Mouse (Mus musculus) liver, postnatal 0 days (tissue): ENCODE measurements around the gene Surf2. TPM values are rescaled to one million over a fixed set of nuclear protein-coding genes. Genes with fewer than 3 reads are reported as not detected.
"Not testable (repeated sequence)": the region's sequence is repeated elsewhere in the genome, so short reads cannot be mapped to it uniquely, and the experiment has no call there.

Source experiments
- ATAC-seq: fragments of 200-750 bp; cut with Nextera tagmentation; 2 replicates; pipeline ENCODE4 v1.8.0; 2017; ENCODE audit warnings: mild to moderate bottlenecking, moderate library complexity
- DNase-seq: peaks from one replicate; pipeline ENCODE4 v3.0.0-alpha.2; 2016
- H3K27ac ChIP-seq: fragments of 300-500 bp; sonication (generic); 2 replicates; pipeline ENCODE4 v1.5.1; 2014; ENCODE audit warnings: antibody characterized with exemption, moderate library complexity, mild to moderate bottlenecking, low read depth
- H3K27me3 ChIP-seq: fragments of 300-500 bp; sonication (generic); 2 replicates; pipeline ENCODE4 v1.6.1; 2014; ENCODE audit warnings: low read length, control low read depth, mixed read lengths; ENCODE audit not compliant: insufficient read depth
- H3K36me3 ChIP-seq: fragments of 300-500 bp; sonication (generic); replicated peaks from 2 replicates; pipeline ENCODE4 v1.6.1; 2014; ENCODE audit warnings: mild to moderate bottlenecking, control low read depth, low read length, moderate library complexity, mixed read lengths; ENCODE audit not compliant: insufficient read depth
- H3K4me1 ChIP-seq: fragments of 300-500 bp; sonication (generic); 2 replicates; pipeline ENCODE4 v1.6.1; 2014; ENCODE audit warnings: antibody characterized with exemption, mild to moderate bottlenecking, control low read depth; ENCODE audit not compliant: insufficient read depth
- H3K4me2 ChIP-seq: fragments of 300-500 bp; sonication (generic); 2 replicates; pipeline ENCODE4 v1.6.1; 2014; ENCODE audit warnings: low read depth, mild to moderate bottlenecking, low read length, moderate library complexity, mixed read lengths
- H3K4me3 ChIP-seq: fragments of 300-500 bp; sonication (generic); 2 replicates; pipeline ENCODE4 v1.5.1; 2014; ENCODE audit warnings: low read depth, low read length
- H3K9ac ChIP-seq: fragments of 300-500 bp; sonication (generic); replicated peaks from 2 replicates; pipeline ENCODE4 v1.6.1; 2014; ENCODE audit warnings: mild to moderate bottlenecking, moderate library complexity
- H3K9me3 ChIP-seq: fragments of 300-500 bp; sonication (generic); 2 replicates; pipeline ENCODE4 v1.6.1; 2016; ENCODE audit warnings: mild to moderate bottlenecking, control low read depth, low read length, mixed read lengths
- CTCF ChIP-seq: sonication (generic); IDR thresholded peaks from 2 replicates; pipeline ENCODE4 v1.5.1; 2016; ENCODE audit warnings: antibody characterized with exemption, low read depth
- EP300 ChIP-seq: IDR thresholded peaks from 2 replicates; pipeline ENCODE4 v1.6.1; 2016; ENCODE audit warnings: antibody characterized with exemption, low read depth, mild to moderate bottlenecking
- WGBS: fragments of 180-500 bp; shearing (Covaris S2); extraction: QIAGEN DNeasy Blood & Tissue Kit; methylation state at CpG from one replicate; pipeline ENCODE4 v1.1.7; 2014; ENCODE audit not compliant: insufficient replicate concordance; 5-methylcytosine and 5-hydroxymethylcytosine counted together
- polyA plus RNA-seq: library from polyadenylated mRNA; unstranded; fragments of >200 nt; fragmentation: Nextera tagmentation; extraction: Ambion mirVana; gene quantifications from 2 replicates; pipeline ENCODE4 v1.2.1, GENCODE M21; 2015

The Surf2 gene
- polyA plus RNA-seq, result 14.6 and 15.3 TPM in 2 replicates

DNA sequence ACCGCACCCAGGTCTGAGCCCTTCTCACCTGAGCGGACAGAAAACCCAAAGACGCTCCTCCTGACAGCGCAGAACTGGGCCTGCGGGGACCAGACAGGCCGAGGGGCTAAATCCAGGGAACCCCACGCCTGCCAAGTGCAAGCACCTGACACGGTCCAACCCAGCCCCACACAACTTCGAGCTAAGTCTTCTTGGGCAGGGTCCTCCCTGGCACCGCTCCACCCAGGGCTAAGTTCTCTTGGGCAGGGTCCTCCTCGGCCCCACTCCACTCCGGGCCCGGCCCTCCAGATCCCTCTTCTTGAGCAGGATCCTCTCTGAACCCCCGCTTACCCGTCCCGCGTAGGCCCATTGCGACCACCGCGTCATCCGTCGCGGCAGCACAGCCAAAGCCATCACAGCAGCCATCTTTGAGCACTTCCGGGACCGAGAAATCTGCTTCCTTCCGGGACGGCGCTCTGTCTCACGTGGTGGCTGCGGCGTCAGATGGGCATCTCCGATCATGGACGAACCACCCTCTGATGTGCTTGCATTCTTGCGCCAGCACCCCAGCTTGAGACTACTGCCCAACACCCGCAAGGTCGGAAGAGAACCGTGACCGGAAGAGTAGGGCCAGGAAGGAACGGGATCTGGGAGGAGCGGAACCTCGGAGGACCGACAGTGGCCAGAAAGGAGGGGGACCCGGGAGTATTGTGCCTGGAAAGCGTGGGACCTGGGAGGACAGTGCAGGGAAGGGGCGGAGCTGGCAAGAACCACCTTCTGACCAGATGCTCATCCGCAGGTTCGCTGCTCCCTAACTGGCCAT, at the start of gene Surf2, which contains the start of gene Surf1:
Gene Surf2 (plus strand): TSS at position 441 of the 802 bp plus-strand sequence.
Gene Surf1 (minus strand): TSS at position 604 of the 802 bp plus-strand sequence.
- peaks cover 35% of the 10 kb centered on the region for H3K4me1 ChIP-seq

DNA sequence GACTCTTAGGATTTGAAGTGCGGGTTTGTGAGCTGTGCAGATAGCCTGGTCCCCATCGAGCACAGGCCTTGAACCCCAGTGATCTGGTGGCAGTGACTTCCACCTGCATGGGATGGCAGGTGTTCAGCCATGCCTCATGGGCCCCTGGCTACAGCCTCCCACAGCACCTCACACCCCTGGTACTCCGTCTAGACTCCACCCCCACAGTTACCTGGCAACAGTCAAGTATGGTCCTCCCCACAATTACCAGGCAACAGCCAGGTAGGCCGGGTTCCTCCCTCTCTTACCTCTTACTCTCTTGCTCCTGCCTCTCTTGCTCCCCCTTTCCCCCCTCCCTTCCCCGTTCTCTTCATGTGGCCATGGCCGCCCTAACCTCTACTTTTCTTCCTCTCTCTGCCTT, 45.5 kb upstream of the Surf2 start:
- Histone ChIP-seq H3K4me1 (no peaks in the 10 kb centered on the region), H3K27ac (no peak overlapping the region), H3K4me3 (no peak overlapping the region), H3K9me3 (no peaks in the 10 kb centered on the region), H3K9ac (no peak overlapping the region), H3K36me3 (no peaks in the 10 kb centered on the region), H3K4me2 (no peak overlapping the region), H3K27me3 (no peaks in the 10 kb centered on the region)
- ATAC-seq, result no peak
- no peak for DNase-seq
- TF ChIP-seq EP300, result no peak
- no peak for TF ChIP-seq CTCF
- WGBS, result 47% methylated on average over 6 of the region's 6 CpGs

More for the DNA sequence above, at the start of gene Surf2, which contains the start of gene Surf1:
- Histone ChIP-seq H3K9me3 (no peaks in the 10 kb centered on the region), H3K36me3 (peaks cover 64% of the 10 kb centered on the region), H3K27ac (peak within 1 kb of the TSS; percentile 76), H3K27me3 (no peaks in the 10 kb centered on the region), H3K9ac (peak within 1 kb of the TSS; percentile 70), H3K4me2 (peak within 1 kb of the TSS; percentile 92), H3K4me3 (peak within 1 kb of the TSS; percentile 69)
- peak; percentile 85 for DNase-seq
- WGBS, result 2% methylated on average over 47 of the region's 47 CpGs
- TF ChIP-seq CTCF, result no peak
- TF ChIP-seq EP300, result no peak
- ATAC-seq, result peak; percentile 83

DNA sequence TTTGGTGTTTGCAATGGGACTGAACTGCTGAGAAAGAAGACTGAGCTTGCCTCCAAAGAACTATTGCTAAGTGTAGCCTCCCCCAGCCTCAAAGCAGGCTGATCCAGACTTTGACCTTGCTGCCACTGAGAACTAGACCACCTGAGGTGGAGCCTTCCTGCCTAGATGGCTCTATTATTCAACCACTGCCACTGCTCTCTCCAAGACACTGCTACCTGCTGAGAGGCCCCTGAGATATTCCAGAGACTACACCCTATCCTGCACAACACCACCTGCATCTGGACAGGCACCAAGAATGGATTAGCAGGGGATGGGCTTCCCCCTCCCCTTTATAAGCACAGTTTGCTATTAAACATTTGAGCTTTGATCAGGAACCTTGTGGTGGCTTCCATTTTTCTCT, 37.6 kb upstream of the Surf2 start:
- no peak for TF ChIP-seq CTCF
- TF ChIP-seq EP300, result no peak
- Histone ChIP-seq H3K9ac (no peak overlapping the region), H3K36me3 (no peaks in the 10 kb centered on the region), H3K27ac (no peak overlapping the region), H3K4me3 (no peak overlapping the region), H3K27me3 (no peaks in the 10 kb centered on the region), H3K9me3 (0 out of 2 replicates have a peak, but pooled peaks cover 2% of the 10 kb centered on the region), H3K4me1 (no peaks in the 10 kb centered on the region), H3K4me2 (no peak overlapping the region)
- DNase-seq, result no peak
- ATAC-seq, result no peak

DNA sequence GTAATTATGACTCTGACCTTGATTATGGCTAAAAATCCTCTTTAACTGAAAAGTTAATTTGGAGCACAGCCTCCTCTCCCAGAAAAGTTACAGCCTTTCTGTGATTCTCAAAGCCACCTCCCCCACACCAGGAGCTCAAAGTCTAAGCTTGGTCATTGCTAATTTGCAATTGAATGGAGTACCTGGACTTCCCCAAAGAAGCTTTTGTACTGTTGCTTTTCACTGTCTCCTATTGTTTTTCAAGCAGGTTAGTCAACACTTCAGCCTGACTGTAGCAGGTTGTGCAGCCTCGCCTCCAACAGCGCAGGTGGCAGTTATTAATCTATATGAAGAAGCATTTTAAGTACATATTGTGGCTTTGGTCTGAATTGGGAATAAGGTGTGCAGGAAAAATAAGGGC, 30.6 kb upstream of the Surf2 start:
- 92% methylated on average over 2 of the region's 2 CpGs for WGBS
- not testable (repeated sequence) for H3K4me3 ChIP-seq, H3K27ac ChIP-seq, H3K9me3 ChIP-seq, ATAC-seq, DNase-seq, H3K4me2 ChIP-seq, H3K9ac ChIP-seq, H3K27me3 ChIP-seq, H3K4me1 ChIP-seq
- peaks cover 12% of the 10 kb centered on the region for H3K36me3 ChIP-seq

DNA sequence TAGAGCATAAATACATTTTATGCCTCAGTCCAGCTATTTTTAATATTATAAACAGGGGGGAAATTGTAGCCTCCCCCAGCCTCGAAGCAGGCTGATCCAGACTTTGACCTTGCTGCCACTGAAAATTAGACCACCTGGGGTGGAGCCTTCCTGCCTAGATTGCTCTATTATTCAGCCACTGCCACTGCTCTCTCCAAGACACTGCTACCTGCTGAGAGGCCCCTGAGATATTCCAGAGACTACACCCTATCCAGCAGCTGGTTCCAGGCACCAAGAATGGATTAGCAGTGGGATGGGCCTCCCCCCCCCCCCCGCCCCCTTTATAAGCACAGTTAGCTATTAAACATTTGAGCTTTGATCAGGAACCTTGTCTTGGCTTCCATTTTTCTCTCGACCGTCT, 30.0 kb upstream of the Surf2 start:
- peak; percentile 5 for DNase-seq
- WGBS, result 76% methylated on average over 4 of the region's 4 CpGs
- not testable (repeated sequence) for H3K27me3 ChIP-seq, H3K9ac ChIP-seq, ATAC-seq, H3K4me2 ChIP-seq, H3K4me1 ChIP-seq, H3K9me3 ChIP-seq, H3K27ac ChIP-seq, H3K4me3 ChIP-seq
- H3K36me3 ChIP-seq, result peaks cover 14% of the 10 kb centered on the region

DNA sequence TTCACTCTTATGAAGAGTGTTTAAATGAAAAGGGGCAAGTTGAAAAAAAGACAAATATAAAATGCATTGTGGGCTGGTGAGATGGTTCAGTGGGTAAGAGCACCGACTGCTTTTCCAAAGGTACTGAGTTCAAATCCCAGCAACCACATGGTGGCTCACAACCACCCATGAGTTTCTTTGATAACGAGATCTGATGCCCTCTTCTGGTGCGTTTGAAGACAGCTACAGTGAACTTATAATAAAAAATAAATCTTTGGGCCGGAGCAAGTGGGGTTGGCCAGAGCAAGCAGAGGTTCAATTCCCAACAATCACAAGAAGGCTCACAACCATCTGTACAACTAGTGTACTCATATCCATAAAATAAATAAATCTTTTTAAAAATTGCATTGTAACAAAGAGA, 20.3 kb upstream of the Surf2 start:
- H3K9ac ChIP-seq, result no peak overlapping the region
- TF ChIP-seq EP300, result no peak
- 0 out of 2 replicates have a peak, but pooled peaks cover 2% of the 10 kb centered on the region for H3K4me1 ChIP-seq
- no peaks in the 10 kb centered on the region for H3K27me3 ChIP-seq
- 80% methylated on average over 4 of the region's 4 CpGs for WGBS
- no peak overlapping the region for H3K27ac ChIP-seq
- no peak for DNase-seq
- ATAC-seq, result no peak
- H3K4me2 ChIP-seq, result no peak overlapping the region
- H3K36me3 ChIP-seq, result peaks cover 59% of the 10 kb centered on the region
- H3K4me3 ChIP-seq, result no peak overlapping the region
- H3K9me3 ChIP-seq, result no peaks in the 10 kb centered on the region
